Mouse (Mus musculus) small intestine, adult 2 months (tissue): ENCODE measurements at regions not wholly inside any gene's neighbourhood (a gene's known extent, or its start where the extent isn't known, plus 50 kb on each side); places are given as distances from the start of the nearest gene placed in this dataset.

Experiments used
- CTCF ChIP-seq: fragments of 200-500 bp; IDR thresholded peaks from 2 replicates; pipeline ENCODE4 v1.5.1; 2012; ENCODE audit warnings: low read depth, mild to moderate bottlenecking, control low read depth, inconsistent platforms, low read length, moderate library complexity, mixed read lengths; ENCODE audit not compliant: insufficient replicate concordance, insufficient read length; ENCODE audit errors: extremely low read depth
- POLR2A ChIP-seq: fragments of 200-500 bp; IDR thresholded peaks from 2 replicates; pipeline ENCODE4 v1.6.1; 2012; ENCODE audit warnings: low read depth, mild to moderate bottlenecking, control low read depth, inconsistent platforms, low read length, moderate library complexity

GRCm38 (mm10) chr6:89121023-89121745 lies 219.1 kb downstream of the Tpra1 start:
- no peak for TF ChIP-seq POLR2A
- no peak for TF ChIP-seq CTCF
